Mouse (Mus musculus) CH12.LX (cell line): ENCODE results near the gene Lpcat3. TPM values are rescaled to one million over a fixed set of nuclear protein-coding genes. Genes with fewer than 3 reads are reported as not detected.

ENCODE experiments used
- DNase-seq: peaks from one replicate; pipeline ENCODE4 v3.0.0-alpha.2; 2013; ENCODE audit errors: extremely low read depth
- H3K27ac ChIP-seq: 2 replicates; pipeline ENCODE4 v1.5.1; 2012; ENCODE audit warnings: low read depth, mild to moderate bottlenecking, control low read depth, moderate library complexity; ENCODE audit not compliant: insufficient read depth
- H3K27me3 ChIP-seq: replicated peaks from 2 replicates; pipeline ENCODE3; 2012; ENCODE audit warnings: inconsistent platforms
- H3K36me3 ChIP-seq, 2 experiments: replicated peaks in 1 of 2; 2 replicates each; pipeline versions ENCODE3 to v1.6.1; 2012; ENCODE audit warnings: inconsistent platforms in 1 of 2, low read length in 1 of 2, mild to moderate bottlenecking in 1 of 2, mixed read lengths in 1 of 2, moderate library complexity in 1 of 2; ENCODE audit not compliant: control insufficient read depth in 1 of 2, insufficient read depth in 1 of 2
- H3K4me1 ChIP-seq, 2 experiments: 2 replicates each; pipeline ENCODE4 v1.6.1; 2012; ENCODE audit warnings: inconsistent platforms in 1 of 2, moderate library complexity in 1 of 2; ENCODE audit not compliant: insufficient read depth in 2 of 2, control insufficient read depth in 1 of 2
- H3K4me2 ChIP-seq: 2 replicates; pipeline ENCODE4 v1.6.1; 2012; ENCODE audit warnings: low read depth, mild to moderate bottlenecking, control low read depth; ENCODE audit not compliant: poor library complexity, insufficient read depth, severe bottlenecking
- H3K4me3 ChIP-seq, 3 experiments: fragments of 150-350 bp in 1 of 3; sonication (generic) in 1 of 3; replicated peaks in 1 of 3; 2 replicates each; pipeline versions ENCODE3 to v1.5.1; 2011 to 2012; ENCODE audit warnings: low read depth in 2 of 3, low read length in 2 of 3, mild to moderate bottlenecking in 2 of 3, moderate library complexity in 2 of 3, control low read depth in 1 of 3, improper control_type of control experiment in 1 of 3, inconsistent platforms in 1 of 3, mixed read lengths in 1 of 3; ENCODE audit not compliant: poor library complexity in 1 of 3
- H3K79me2 ChIP-seq: replicated peaks from 2 replicates; pipeline ENCODE4 v1.6.1; 2012; ENCODE audit warnings: mild to moderate bottlenecking, moderate library complexity; ENCODE audit not compliant: control insufficient read depth, poor library complexity, insufficient read depth, severe bottlenecking; ENCODE audit errors: extremely low read depth
- H3K9ac ChIP-seq: 2 replicates; pipeline ENCODE4 v1.6.1; 2012; ENCODE audit warnings: low read depth, mild to moderate bottlenecking, control low read depth, moderate library complexity; ENCODE audit not compliant: insufficient read depth
- H3K9me3 ChIP-seq: replicated peaks from 2 replicates; pipeline ENCODE3; 2012; ENCODE audit warnings: low read length, inconsistent platforms, mixed read lengths
- CHD1 ChIP-seq: IDR thresholded peaks from 2 replicates; pipeline ENCODE4 v1.6.1; 2012; ENCODE audit warnings: low read depth, low read length, improper control_type of control experiment, inconsistent platforms
- CHD2 ChIP-seq: IDR thresholded peaks from 2 replicates; pipeline ENCODE4 v1.6.1; 2011; ENCODE audit warnings: low read length, improper control_type of control experiment
- CTCF ChIP-seq, 2 experiments: IDR thresholded peaks in 1 of 2; conservative IDR thresholded peaks in 1 of 2; 2 replicates each; pipeline ENCODE4 v1.5.1; 2011 to 2012; ENCODE audit warnings: low read depth in 2 of 2, low read length in 2 of 2, improper control_type of control experiment in 1 of 2, inconsistent platforms in 1 of 2, mild to moderate bottlenecking in 1 of 2, moderate library complexity in 1 of 2
- E2F4 ChIP-seq: IDR thresholded peaks from 2 replicates; pipeline ENCODE4 v1.6.1; 2011; ENCODE audit warnings: low read depth, low read length, improper control_type of control experiment; ENCODE audit not compliant: insufficient replicate concordance
- ELF1 ChIP-seq: IDR thresholded peaks from 2 replicates; pipeline ENCODE4 v1.6.1; 2014; ENCODE audit warnings: low read depth, mild to moderate bottlenecking, inconsistent platforms, low read length, improper control_type of control experiment
- ETS1 ChIP-seq: conservative IDR thresholded peaks from 2 replicates; pipeline ENCODE4 v1.6.1; 2012; ENCODE audit warnings: low read depth, mild to moderate bottlenecking, inconsistent platforms, low read length, improper control_type of control experiment, moderate library complexity
- GABPA ChIP-seq: IDR thresholded peaks from 2 replicates; pipeline ENCODE4 v1.6.1; 2012; ENCODE audit warnings: low read depth, low read length, improper control_type of control experiment, inconsistent platforms; ENCODE audit not compliant: insufficient replicate concordance
- HCFC1 ChIP-seq: IDR thresholded peaks from 2 replicates; pipeline ENCODE4 v1.6.1; 2012; ENCODE audit warnings: low read depth, mild to moderate bottlenecking, inconsistent platforms, low read length, improper control_type of control experiment
- IRF4 ChIP-seq: IDR thresholded peaks from 2 replicates; pipeline ENCODE4 v1.6.1; 2014; ENCODE audit warnings: low read depth, mild to moderate bottlenecking, inconsistent platforms, low read length, improper control_type of control experiment
- KAT2A ChIP-seq: IDR thresholded peaks from 2 replicates; pipeline ENCODE4 v1.6.1; 2012; ENCODE audit warnings: low read length, improper control_type of control experiment, inconsistent platforms; ENCODE audit not compliant: insufficient replicate concordance
- MAFK ChIP-seq: IDR thresholded peaks from 2 replicates; pipeline ENCODE4 v1.6.1; 2011; ENCODE audit warnings: low read length, improper control_type of control experiment; ENCODE audit not compliant: insufficient replicate concordance
- MYC ChIP-seq: IDR thresholded peaks from 2 replicates; pipeline ENCODE4 v1.6.1; 2011; ENCODE audit warnings: low read depth, mild to moderate bottlenecking, improper control_type of control experiment, low read length
- NELFE ChIP-seq: IDR thresholded peaks from 2 replicates; pipeline ENCODE4 v1.6.1; 2011; ENCODE audit warnings: low read depth, low read length, improper control_type of control experiment
- NRF1 ChIP-seq: IDR thresholded peaks from 2 replicates; pipeline ENCODE4 v1.6.1; 2014; ENCODE audit warnings: low read depth, mild to moderate bottlenecking, inconsistent platforms, low read length, improper control_type of control experiment, moderate library complexity
- PAX5 ChIP-seq: IDR thresholded peaks from 2 replicates; pipeline ENCODE4 v1.6.1; 2012; ENCODE audit warnings: low read length, inconsistent platforms, mixed read lengths
- POLR2A ChIP-seq: IDR thresholded peaks from 2 replicates; pipeline ENCODE4 v1.6.1; 2011; ENCODE audit warnings: low read depth, mild to moderate bottlenecking, improper control_type of control experiment, low read length
- POLR2AphosphoS2 ChIP-seq: IDR thresholded peaks from 2 replicates; pipeline ENCODE4 v1.6.1; 2011; ENCODE audit warnings: low read depth, low read length, improper control_type of control experiment
- SIN3A ChIP-seq: IDR thresholded peaks from 2 replicates; pipeline ENCODE4 v1.6.1; 2012; ENCODE audit warnings: low read length, improper control_type of control experiment, inconsistent platforms
- SMC3 ChIP-seq: IDR thresholded peaks from 2 replicates; pipeline ENCODE4 v1.6.1; 2011; ENCODE audit warnings: low read depth, low read length, improper control_type of control experiment
- TCF12 ChIP-seq: IDR thresholded peaks from 2 replicates; pipeline ENCODE4 v1.6.1; 2014; ENCODE audit warnings: low read depth, mild to moderate bottlenecking, inconsistent platforms, low read length, improper control_type of control experiment
- UBTF ChIP-seq: IDR thresholded peaks from 2 replicates; pipeline ENCODE4 v1.6.1; 2012; ENCODE audit warnings: low read depth, mild to moderate bottlenecking, inconsistent platforms, low read length, improper control_type of control experiment, moderate library complexity
- USF2 ChIP-seq: conservative IDR thresholded peaks from 2 replicates; pipeline ENCODE4 v1.6.1; 2011; ENCODE audit warnings: low read depth, low read length, improper control_type of control experiment
- ZC3H11A ChIP-seq: IDR thresholded peaks from 2 replicates; pipeline ENCODE4 v1.6.1; 2012; ENCODE audit warnings: low read depth, mild to moderate bottlenecking, inconsistent platforms, low read length, improper control_type of control experiment
- ZMIZ1 ChIP-seq: IDR thresholded peaks from 2 replicates; pipeline ENCODE4 v1.6.1; 2012; ENCODE audit warnings: low read depth, mild to moderate bottlenecking, inconsistent platforms, low read length, improper control_type of control experiment
- ZNF384 ChIP-seq: IDR thresholded peaks from 2 replicates; pipeline ENCODE4 v1.6.1; 2012; ENCODE audit warnings: low read depth, low read length, improper control_type of control experiment, inconsistent platforms
- dilution Hi-C: fragments of 300-500 bp; cut with MboI; formaldehyde crosslinking; loops from 2 replicates; pipeline ENCODE4 v1.14.3; 2020; ENCODE audit warnings: low sequenced_read_pairs; ENCODE audit not compliant: extremely low pct_unique_long_range_greater_than_20kb, extremely low pct_ligation_motif_present
- in situ Hi-C: fragments of 300-500 bp; cut with MboI; formaldehyde crosslinking; loops from 3 replicates; pipeline ENCODE4 v1.14.3; 2019; ENCODE audit warnings: low sequenced_read_pairs, low pct_ligation_motif_present, low pct_unique_long_range_greater_than_20kb, mixed read lengths
- polyA plus RNA-seq: library from polyadenylated mRNA; unstranded; fragments of >175 nt; gene quantifications from 2 replicates; pipeline ENCODE4 v1.2.1, GENCODE M21; 2012; ENCODE audit warnings: low read depth; ENCODE audit not compliant: insufficient read length
- total RNA-seq, 2 experiments: library from RNA; depleted of rRNA; stranded (reverse); fragments of 300-350 nt in 1 of 2; fragments of >200 nt in 1 of 2; gene quantifications; 2 replicates each; pipeline ENCODE4 v1.2.3; 2012 to 2014

The Lpcat3 gene
- total and polyA plus RNA-seq, 3 experiments, result 52.9 to 113 (median 77.0) TPM

GRCm38 (mm10) chr6:124706061-124706627 is 43.3 kb downstream of the Lpcat3 start (continued):
- TF ChIP-seq MYC (peak; percentile 32; the same call in 1 of the 2 replicates), NRF1 (no peak), NELFE (no peak), USF2 (no peak), CTCF (conservative IDR thresholded peaks at IDR 0.05 in 1 of 2, IDR thresholded peaks at IDR 0.05 in 1 of 2; ENCODE audit: low read depth in 2 of 2, low read length in 2 of 2) (no peak), KAT2A (0 out of 2 replicates have a peak, but pooled peaks have one; percentile 31), IRF4 (peak; percentile 78), ZMIZ1 (peak; percentile 52; the same call in 1 of the 2 replicates), ETS1 (no peak; the same call in 1 of the 2 replicates), POLR2AphosphoS2 (peak; percentile 31; the same call in 1 of the 2 replicates), ZC3H11A (no peak), SIN3A (0 out of 2 replicates have a peak, but pooled peaks have one; percentile 17), UBTF (no peak), CHD2 (peak; percentile 23; the same call in 1 of the 2 replicates), HCFC1 (no peak; the same call in 1 of the 2 replicates), PAX5 (no peak), ZNF384 (no peak), CHD1 (no peak), SMC3 (no peak)

GRCm38 (mm10) chr6:124708289-124708889 is 45.6 kb downstream of the Lpcat3 start:
- in situ Hi-C loops (no loop called here), dilution Hi-C loops (no loop called here)

More at GRCm38 (mm10) chr6:124708289-124708889, 45.6 kb downstream of the Lpcat3 start:
- Histone ChIP-seq H3K27ac (peak overlapping the region; percentile 16; the same call in 1 of the 2 replicates), H3K9me3 (no peaks in the 10 kb centered on the region), H3K4me1 (peaks cover 28 to 58% of the 10 kb centered on the region in 2 experiments), H3K4me3 (peak overlapping the region in 1 of 3 experiments; percentile 2), H3K4me2 (no peak overlapping the region), H3K36me3 (peaks cover 43 to 65% of the 10 kb centered on the region in 2 experiments), H3K27me3 (no peaks in the 10 kb centered on the region), H3K79me2 (peaks cover 85% of the 10 kb centered on the region), H3K9ac (no peak overlapping the region)
- TF ChIP-seq E2F4 (no peak), GABPA (no peak), MAFK (no peak), TCF12 (no peak), PAX5 (no peak), NELFE (no peak), NRF1 (no peak), SIN3A (no peak), ELF1 (no peak), HCFC1 (no peak), POLR2A (no peak), IRF4 (no peak), USF2 (no peak), KAT2A (no peak)
- DNase-seq, result no peak
